Mouse (Mus musculus) thymus, adult 2 months (tissue): ENCODE measurements around the gene Ackr2.

ENCODE experiments used
- CTCF ChIP-seq: fragments of 200-500 bp; IDR thresholded peaks from 2 replicates; pipeline ENCODE4 v1.5.1; 2012; ENCODE audit warnings: mild to moderate bottlenecking, control low read depth, low read length, moderate library complexity, borderline replicate concordance; ENCODE audit not compliant: control insufficient read depth, poor library complexity, insufficient read depth; ENCODE audit errors: extremely low read depth
- POLR2A ChIP-seq: fragments of 200-500 bp; IDR thresholded peaks from 2 replicates; pipeline ENCODE4 v1.6.1; 2012; ENCODE audit warnings: mild to moderate bottlenecking, low read length, control low read depth, moderate library complexity; ENCODE audit not compliant: control insufficient read depth, poor library complexity, insufficient read depth; ENCODE audit errors: extremely low read depth

GRCm38 (mm10) chr9:121925959-121926358, 27.8 kb downstream of the Ackr2 start:
- TF ChIP-seq CTCF (no peak), POLR2A (no peak)
